In genomic region chr1:104828106-104828505, GRCm38 (mm10) we compare ENCODE assay signal across 24 mouse cellular contexts. TPM values are rescaled to one million over a fixed set of nuclear protein-coding genes. Genes with fewer than 3 reads are reported as not detected.
DNase-seq lines count a peak whose midpoint lies in the region; ATAC-seq and TF ChIP-seq lines count a peak whose summit lies in the region.
"Had no signal": no experiment of that assay in that cellular context is flagged by ENCODE, and none has a peak within 500 bp of the region (broad histone marks: within the 10 kb centered on the region; RNA-seq: fewer than 3 reads in every experiment).

No protein-coding gene starts in this region.

- no peak for TF ChIP-seq EP300 in stomach, postnatal 0 days (optimal IDR thresholded peaks at IDR 0.05)

- H3K9ac ChIP-seq in embryonic facial prominence, embryonic 14.5 days (ENCODE audit: low read depth, low read length): no peak overlapping the region
- H3K9ac ChIP-seq in stomach, postnatal 0 days (ENCODE audit: low read length): no peak overlapping the region
- H3K9ac ChIP-seq: forebrain, embryonic 15.5 days; liver, postnatal 0 days had no signal

- no peak for ATAC-seq in embryonic facial prominence, embryonic 14.5 days (ENCODE audit: low read depth)
- no peak for ATAC-seq in megakaryocyte progenitor cell, adult 5-6 weeks (replicated peaks; ENCODE audit: poor library complexity)
- ATAC-seq in stomach, postnatal 0 days (ENCODE audit: low FRiP score, low TSS enrichment): no peak
- ATAC-seq: forebrain, embryonic 15.5 days; inflammation-experienced regulatory T-cells, adult 6 months; liver, postnatal 0 days had no signal

- no peaks in the 10 kb centered on the region for H3K36me3 ChIP-seq in embryonic facial prominence, embryonic 14.5 days (ENCODE audit: control insufficient read depth, insufficient read depth, low read length)
- no peaks in the 10 kb centered on the region for H3K36me3 ChIP-seq in embryonic facial prominence, embryonic 10.5 days (replicated peaks)
- H3K36me3 ChIP-seq in stomach, postnatal 0 days (ENCODE audit: control insufficient read depth, insufficient read depth, low read length): no peaks in the 10 kb centered on the region
- H3K36me3 ChIP-seq: forebrain, embryonic 15.5 days; midbrain, embryonic 10.5 days had no signal

- H3K27ac ChIP-seq in embryonic facial prominence, embryonic 14.5 days (replicated peaks; ENCODE audit: low read depth, low read length): no peak overlapping the region
- no peak overlapping the region for H3K27ac ChIP-seq in embryonic facial prominence, embryonic 10.5 days (replicated peaks)
- no peak overlapping the region for H3K27ac ChIP-seq in stomach, postnatal 0 days (replicated peaks)
- H3K27ac ChIP-seq: forebrain, embryonic 15.5 days; midbrain, embryonic 10.5 days had no signal

- H3K4me1 ChIP-seq in embryonic facial prominence, embryonic 14.5 days (ENCODE audit: control insufficient read depth, insufficient read depth, low read length): no peaks in the 10 kb centered on the region
- no peaks in the 10 kb centered on the region for H3K4me1 ChIP-seq in embryonic facial prominence, embryonic 10.5 days
- no peaks in the 10 kb centered on the region for H3K4me1 ChIP-seq in stomach, postnatal 0 days (replicated peaks; ENCODE audit: control insufficient read depth, insufficient read depth)
- H3K4me1 ChIP-seq: midbrain, embryonic 10.5 days had no signal

- no peaks in the 10 kb centered on the region for H3K9me3 ChIP-seq in embryonic facial prominence, embryonic 14.5 days (ENCODE audit: control insufficient read depth, low read length)
- H3K9me3 ChIP-seq in embryonic facial prominence, embryonic 10.5 days: no peaks in the 10 kb centered on the region
- no peaks in the 10 kb centered on the region for H3K9me3 ChIP-seq in stomach, postnatal 0 days (ENCODE audit: control insufficient read depth, low read length)
- H3K9me3 ChIP-seq: forebrain, embryonic 15.5 days; midbrain, embryonic 10.5 days had no signal

- peak; percentile 10 for DNase-seq in embryonic facial prominence, embryonic 14.5 days (ENCODE audit: low spot score)
- DNase-seq in embryonic facial prominence, embryonic 10.5 days (ENCODE audit: low spot score): no peak
- peak; percentile 45 for DNase-seq in layer of hippocampus, adult 9-11 months
- DNase-seq in layer of hippocampus, postnatal 10 days (ENCODE audit: low spot score in 2 of 2): no peak
- peak; percentile 1 for DNase-seq in 416B (ENCODE audit: low read depth)
- peak; percentile 18 for DNase-seq in cerebellum, adult 9-10 months
- no peak for DNase-seq in stomach, postnatal 0 days (ENCODE audit: low spot score)
- DNase-seq: adrenal gland, postnatal 25 days; B cell, adult 2 months; heart, adult 11 months; kidney, adult 9 months; liver; liver, postnatal 0 days; lung, postnatal 36 days; spleen, adult 18-20 months; thymus, adult 2 months had no signal

- no peak overlapping the region for H3K4me3 ChIP-seq in embryonic facial prominence, embryonic 14.5 days (ENCODE audit: low read depth, low read length)
- no peak overlapping the region for H3K4me3 ChIP-seq in embryonic facial prominence, embryonic 10.5 days
- no peak overlapping the region for H3K4me3 ChIP-seq in stomach, postnatal 0 days (ENCODE audit: low read depth, low read length)
- H3K4me3 ChIP-seq: forebrain, embryonic 15.5 days; midbrain, embryonic 10.5 days; myocyte had no signal

- H3K27me3 ChIP-seq in embryonic facial prominence, embryonic 14.5 days (replicated peaks; ENCODE audit: control insufficient read depth, insufficient read depth, low read length): no peaks in the 10 kb centered on the region
- H3K27me3 ChIP-seq in embryonic facial prominence, embryonic 10.5 days (replicated peaks; ENCODE audit: low read depth, poor library complexity, severe bottlenecking): no peaks in the 10 kb centered on the region
- no peaks in the 10 kb centered on the region for H3K27me3 ChIP-seq in stomach, postnatal 0 days (ENCODE audit: control insufficient read depth, insufficient read depth, low read length)
- H3K27me3 ChIP-seq: forebrain, embryonic 15.5 days had no signal

- no peak overlapping the region for H3K4me2 ChIP-seq in embryonic facial prominence, embryonic 14.5 days (ENCODE audit: low read depth, low read length)
- H3K4me2 ChIP-seq in stomach, postnatal 0 days (replicated peaks; ENCODE audit: low read depth): no peak overlapping the region
- H3K4me2 ChIP-seq: forebrain, embryonic 15.5 days had no signal

- 83% methylated on average over 2 of the region's 2 CpGs for WGBS in embryonic facial prominence, embryonic 14.5 days
- WGBS in embryonic facial prominence, embryonic 10.5 days: 91% methylated on average over 2 of the region's 2 CpGs
- 89% methylated on average over 2 of the region's 2 CpGs for WGBS in stomach, postnatal 0 days

- TF ChIP-seq CTCF in stomach, postnatal 0 days (IDR thresholded peaks at IDR 0.05; ENCODE audit: low read depth): no peak

RNA-seq across cellular contexts. Expression of gene Cdh20, which starts 59.8 kb away (rescaled TPM):
- 0.18 and 0.21 TPM in 2 replicates for polyA plus RNA-seq in embryonic facial prominence, embryonic 14.5 days (2014; fragmentation: Nextera tagmentation; extraction: Ambion mirVana)
- 0.27 and 1.0 TPM in 2 replicates for polyA plus RNA-seq in embryonic facial prominence, embryonic 10.5 days (2016; fragmentation: Nextera tagmentation; extraction: Ambion mirVana)
- total RNA-seq in layer of hippocampus, postnatal 10 days (2021): 10 to 100 TPM; 17.8 to 18.0 TPM
- not detected in 2 replicates for total RNA-seq in megakaryocyte progenitor cell, adult 5-6 weeks (2015)
- total RNA-seq in megakaryocyte progenitor cell, adult 5-6 weeks (2017): not detected in 2 replicates
- polyA plus RNA-seq in stomach, postnatal 0 days (2015; fragmentation: Nextera tagmentation; extraction: Ambion mirVana): 0.07 and 0.10 TPM in 2 replicates
- total RNA-seq: gastrocnemius, adult 18-20 months; hematopoietic stem cell, adult 5-6 weeks; neutrophil, adult 5-6 weeks had no signal
- polyA plus RNA-seq: inflammation-experienced regulatory T-cells, adult 6 months; liver, postnatal 0 days had no signal

Comparison
In these comparisons a context has a peak if more than half of its experiments do, and no peak if none do; other contexts are left out.
1. DNase-seq: peak in embryonic facial prominence, embryonic 14.5 days (single experiment), layer of hippocampus, adult 9-11 months (single experiment), 416B (single experiment) and cerebellum, adult 9-10 months (single experiment); none in embryonic facial prominence, embryonic 10.5 days (single experiment), layer of hippocampus, postnatal 10 days (0 of 2) and stomach, postnatal 0 days (single experiment).